In the genomic region with DNA sequence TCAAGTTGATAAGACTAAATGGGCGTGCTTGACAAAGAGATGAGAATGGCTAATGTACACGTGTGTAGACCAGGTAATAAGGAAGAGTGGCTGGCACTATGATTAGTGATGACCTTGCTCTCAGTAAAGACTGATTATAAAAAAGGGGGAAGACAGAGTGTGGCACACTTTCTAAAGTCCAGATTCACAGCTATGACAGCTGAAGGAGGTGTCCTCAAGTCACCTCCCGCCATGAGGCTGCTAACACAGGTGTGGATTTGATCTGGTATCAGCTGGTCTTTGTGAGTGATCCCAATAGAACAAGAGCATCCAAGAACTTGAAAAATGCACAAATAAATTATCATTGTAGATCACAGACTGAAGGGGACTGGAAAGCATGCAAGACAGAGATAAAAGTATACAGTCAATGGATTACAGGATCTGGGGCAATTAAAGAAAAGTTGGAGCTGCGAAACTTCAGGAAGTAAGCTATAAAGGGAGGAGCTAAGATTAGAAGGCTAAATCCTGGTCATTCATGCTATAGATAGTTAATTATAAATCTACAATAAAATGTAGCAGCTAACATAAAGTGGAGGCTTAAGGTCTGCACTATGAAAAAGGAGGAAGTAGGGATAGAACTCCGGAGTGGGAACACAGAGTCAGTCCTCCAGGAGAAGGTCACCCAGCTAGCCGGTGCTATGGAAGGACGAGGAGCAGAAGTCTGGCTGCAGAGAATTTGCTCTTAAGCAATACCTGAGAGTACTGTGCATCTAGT, we compare ENCODE assay signal across 27 mouse cellular contexts.
"Had no signal": no experiment of that assay in that cellular context is flagged by ENCODE, and none has a peak within 500 bp of the region (broad histone marks: within the 10 kb centered on the region; RNA-seq: fewer than 3 reads in every experiment).

No protein-coding gene starts in this region.

- H3K27me3 ChIP-seq: heart, embryonic 12.5 days; hindbrain, embryonic 12.5 days; kidney, embryonic 15.5 days; limb, embryonic 12.5 days; liver, embryonic 13.5 days; liver, embryonic 15.5 days had no signal

- H3K4me3 ChIP-seq: gastrocnemius, adult 2 months; heart, adult 2 months; heart, embryonic 12.5 days; hindbrain, embryonic 10.5 days; hindbrain, embryonic 12.5 days; kidney, embryonic 15.5 days; limb, embryonic 10.5 days; limb, embryonic 12.5 days; liver, embryonic 13.5 days; liver, embryonic 15.5 days had no signal

- H3K9me3 ChIP-seq: heart, embryonic 12.5 days; hindbrain, embryonic 10.5 days; hindbrain, embryonic 12.5 days; kidney, embryonic 15.5 days; limb, embryonic 10.5 days; limb, embryonic 12.5 days; liver, embryonic 13.5 days; liver, embryonic 15.5 days had no signal

- ATAC-seq: hindbrain, embryonic 16.5 days; inflammation-experienced regulatory T-cells, adult 6 months had no signal

- DNase-seq: gastrocnemius, adult 2 months; gastrocnemius, postnatal 10 days; gastrocnemius, postnatal 25 days; heart, adult 11 months; heart, adult 2 months; heart, postnatal 10 days; heart, postnatal 4 days; kidney, adult 18-20 months; kidney, adult 9 months; kidney, postnatal 14 days; kidney, postnatal 36 days; layer of hippocampus, adult 9-11 months; layer of hippocampus, postnatal 36 days; liver; liver, embryonic 13.5 days had no signal

- H3K36me3 ChIP-seq: heart, embryonic 12.5 days; hindbrain, embryonic 10.5 days; hindbrain, embryonic 12.5 days; kidney, embryonic 15.5 days; limb, embryonic 10.5 days; limb, embryonic 12.5 days; liver, embryonic 13.5 days; liver, embryonic 15.5 days had no signal

- H3K4me2 ChIP-seq: heart, embryonic 12.5 days; hindbrain, embryonic 12.5 days; hindbrain, embryonic 14.5 days; kidney, embryonic 15.5 days; limb, embryonic 12.5 days; liver, embryonic 11.5 days; liver, embryonic 13.5 days; liver, embryonic 15.5 days had no signal

- H3K4me1 ChIP-seq: hindbrain, embryonic 10.5 days; hindbrain, embryonic 12.5 days; kidney, embryonic 15.5 days; limb, embryonic 12.5 days; liver, embryonic 13.5 days; liver, embryonic 15.5 days had no signal

- H3K27ac ChIP-seq: gastrocnemius, adult 2 months; heart, adult 2 months; hindbrain, embryonic 10.5 days; hindbrain, embryonic 12.5 days; hindbrain, embryonic 14.5 days; kidney, embryonic 15.5 days; kidney, postnatal 0 days; limb, embryonic 10.5 days; limb, embryonic 12.5 days; liver, embryonic 13.5 days; liver, embryonic 15.5 days had no signal

- H3K9ac ChIP-seq: heart, embryonic 12.5 days; hindbrain, embryonic 12.5 days; hindbrain, embryonic 14.5 days; kidney, embryonic 15.5 days; limb, embryonic 12.5 days; liver, embryonic 13.5 days; liver, embryonic 15.5 days had no signal
